Mouse (Mus musculus): ENCODE results near the gene Cd84. TPM values are rescaled to one million over a fixed set of nuclear protein-coding genes. Genes with fewer than 3 reads are reported as not detected.

The Cd84 gene
- total RNA-seq, 2 experiments from 2014 or later = 0.28 to 0.70 TPM

- TF ChIP-seq CTCF (IDR thresholded peaks at IDR 0.05) = no peak
- intact Hi-C loops (cut with DNase I) = no loop called here
- Histone ChIP-seq H3K27ac (no peak overlapping the region), H3K4me3 (no peak overlapping the region)
- no peak for DNase-seq
Observed at GRCm38 (mm10) chr1:171919901-171920510, 80.5 kb downstream of the Cd84 start.

DNA sequence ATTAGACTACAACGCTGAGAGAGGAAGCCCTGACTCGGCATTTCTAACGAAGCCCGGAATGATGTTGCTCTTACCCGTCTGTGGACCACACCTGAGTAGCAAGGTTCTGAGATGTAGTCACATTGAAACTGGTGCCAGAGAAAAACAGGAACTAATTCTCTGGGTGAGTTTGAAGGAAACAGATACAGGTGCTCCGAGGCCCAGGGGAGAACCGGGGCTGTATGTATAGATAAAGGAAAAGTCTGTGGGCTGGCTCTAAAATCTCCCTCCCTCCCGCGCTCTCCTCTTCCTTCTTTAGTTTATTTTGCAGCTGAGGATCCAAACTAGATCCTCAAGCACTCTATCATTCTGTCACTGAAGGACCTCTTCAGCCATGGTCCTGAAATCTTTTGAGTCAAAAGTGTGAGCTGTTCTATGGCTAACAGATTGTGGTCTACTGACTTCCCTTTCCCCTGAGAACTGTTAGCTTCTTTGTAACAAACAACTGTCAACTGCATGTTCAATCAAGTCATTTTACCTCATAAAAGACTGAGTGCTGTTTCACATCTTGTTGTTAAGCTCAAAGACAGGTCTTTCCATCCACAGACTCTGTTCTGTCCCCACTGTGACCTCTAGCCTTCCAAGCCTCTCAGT, 81.6 kb downstream of the Cd84 start:
- TF ChIP-seq CTCF (IDR thresholded peaks at IDR 0.05) = no peak
- intact Hi-C loops (cut with DNase I) = no loop called here
- no peak overlapping the region for H3K4me3 ChIP-seq
- H3K27ac ChIP-seq = no peak overlapping the region
- no peak for DNase-seq

DNA sequence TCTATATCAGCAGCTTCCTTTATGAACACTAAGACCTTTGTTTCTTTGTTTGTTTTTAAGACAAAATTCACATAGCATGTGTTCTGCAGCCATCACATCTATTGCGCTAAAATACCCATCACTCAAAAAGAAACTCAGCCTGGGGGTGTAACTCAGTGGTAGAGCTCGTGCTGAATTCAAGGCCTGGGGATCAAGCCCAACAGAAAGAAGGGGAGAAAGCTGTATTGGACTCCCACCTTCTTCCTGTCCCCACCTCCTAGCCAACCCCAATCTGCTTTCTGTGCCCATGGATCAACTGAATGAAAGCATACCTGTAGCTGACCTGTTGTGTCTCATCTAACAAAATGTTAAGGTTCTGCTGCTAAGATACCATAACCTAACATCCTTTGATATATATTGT, 82.1 kb downstream of the Cd84 start:
- intact Hi-C loops (cut with DNase I) = no loop called here
- H3K4me3 ChIP-seq = no peak overlapping the region
- TF ChIP-seq CTCF (IDR thresholded peaks at IDR 0.05) = no peak
- no peak for DNase-seq
- H3K27ac ChIP-seq = no peak overlapping the region

DNA sequence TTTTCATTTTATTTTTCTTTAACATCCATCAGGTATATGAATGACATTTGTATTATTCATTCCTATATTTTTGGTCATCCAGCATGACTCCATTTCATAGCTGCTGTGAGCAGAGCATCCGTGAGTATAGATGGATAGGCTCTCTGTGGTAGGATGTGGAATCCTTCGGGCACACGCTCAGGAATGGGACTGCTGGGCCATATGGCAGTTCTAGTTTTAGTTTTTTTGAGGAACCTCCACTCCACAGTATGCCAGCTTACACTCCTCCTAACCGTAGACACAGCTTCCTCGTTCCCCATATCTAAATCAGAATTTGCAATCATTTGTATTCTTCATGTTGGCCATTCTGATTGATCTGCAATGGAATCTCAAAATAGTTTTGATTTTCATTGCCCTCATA, 83.3 kb downstream of the Cd84 start:
- no peak overlapping the region for H3K27ac ChIP-seq
- no peak overlapping the region for H3K4me3 ChIP-seq
- intact Hi-C loops (cut with DNase I) = no loop called here
- DNase-seq = no peak
- TF ChIP-seq CTCF (IDR thresholded peaks at IDR 0.05) = no peak

- DNase-seq = no peak
- H3K4me3 ChIP-seq = no peak overlapping the region
- intact Hi-C loops (cut with DNase I) = no loop called here
- no peak for TF ChIP-seq CTCF (IDR thresholded peaks at IDR 0.05)
- no peak overlapping the region for H3K27ac ChIP-seq
Observed at GRCm38 (mm10) chr1:171924900-171925299, 85.4 kb downstream of the Cd84 start.

GRCm38 (mm10) chr1:171933851-171934250, 94.4 kb downstream of the Cd84 start:
- intact Hi-C loops (cut with DNase I) = no loop called here
- no peak for TF ChIP-seq CTCF (IDR thresholded peaks at IDR 0.05)

GRCm38 (mm10) chr1:171938952-171939948, 99.8 kb downstream of the Cd84 start:
- Histone ChIP-seq H3K4me3 (no peak overlapping the region), H3K27ac (no peak overlapping the region)
- no peak for DNase-seq
- intact Hi-C loops (cut with DNase I) = no loop called here
- TF ChIP-seq CTCF (IDR thresholded peaks at IDR 0.05) = no peak

More at GRCm38 (mm10) chr1:171933851-171934250, 94.4 kb downstream of the Cd84 start:
- no peak for DNase-seq
- Histone ChIP-seq H3K4me3 (no peak overlapping the region), H3K27ac (no peak overlapping the region)

Other genes starting within 250 kb of the Cd84 start
- gene Ly9, start 232.3 kb upstream of the Cd84 start, total RNA-seq (2021) = not detected
- gene Slamf7, start 186.7 kb upstream of the Cd84 start, total RNA-seq (2021) = under 1 TPM in 1 of 2 experiments, not detected in 1; 0.18 TPM
- under 1 TPM; 0.41 to 0.89 TPM for gene Cd48, start 157.7 kb upstream of the Cd84 start, total RNA-seq (2021)
- not detected for gene Slamf1, start 72.6 kb upstream of the Cd84 start, total RNA-seq (2021)
- not detected for gene Gm10521, start 56.0 kb downstream of the Cd84 start, total RNA-seq (2021)
- not detected for gene Slamf6, start 77.8 kb downstream of the Cd84 start, total RNA-seq (2021)
- gene Vangl2, start 188.7 kb downstream of the Cd84 start, total RNA-seq (2021) = under 1 TPM; 0.47 to 0.54 TPM
- not detected for gene Nhlh1, start 217.9 kb downstream of the Cd84 start, total RNA-seq (2021)
- gene Copa, start 242.8 kb downstream of the Cd84 start, total RNA-seq (2021) = 10 to 100 TPM; 88.3 to 90.9 TPM
- 10 to 100 TPM; 27.1 to 31.9 TPM for gene Ncstn, start 243.1 kb downstream of the Cd84 start, total RNA-seq (2021)